Mouse (Mus musculus) spleen, postnatal 4 days (tissue): ENCODE data around the gene Zfand2b.

ENCODE experiments used
- DNase-seq, 2 experiments: peaks; one replicate each; pipeline ENCODE4 v3.0.0; 2022; ENCODE audit warnings: low spot score in 2 of 2

Gene Zfand2b

DNA sequence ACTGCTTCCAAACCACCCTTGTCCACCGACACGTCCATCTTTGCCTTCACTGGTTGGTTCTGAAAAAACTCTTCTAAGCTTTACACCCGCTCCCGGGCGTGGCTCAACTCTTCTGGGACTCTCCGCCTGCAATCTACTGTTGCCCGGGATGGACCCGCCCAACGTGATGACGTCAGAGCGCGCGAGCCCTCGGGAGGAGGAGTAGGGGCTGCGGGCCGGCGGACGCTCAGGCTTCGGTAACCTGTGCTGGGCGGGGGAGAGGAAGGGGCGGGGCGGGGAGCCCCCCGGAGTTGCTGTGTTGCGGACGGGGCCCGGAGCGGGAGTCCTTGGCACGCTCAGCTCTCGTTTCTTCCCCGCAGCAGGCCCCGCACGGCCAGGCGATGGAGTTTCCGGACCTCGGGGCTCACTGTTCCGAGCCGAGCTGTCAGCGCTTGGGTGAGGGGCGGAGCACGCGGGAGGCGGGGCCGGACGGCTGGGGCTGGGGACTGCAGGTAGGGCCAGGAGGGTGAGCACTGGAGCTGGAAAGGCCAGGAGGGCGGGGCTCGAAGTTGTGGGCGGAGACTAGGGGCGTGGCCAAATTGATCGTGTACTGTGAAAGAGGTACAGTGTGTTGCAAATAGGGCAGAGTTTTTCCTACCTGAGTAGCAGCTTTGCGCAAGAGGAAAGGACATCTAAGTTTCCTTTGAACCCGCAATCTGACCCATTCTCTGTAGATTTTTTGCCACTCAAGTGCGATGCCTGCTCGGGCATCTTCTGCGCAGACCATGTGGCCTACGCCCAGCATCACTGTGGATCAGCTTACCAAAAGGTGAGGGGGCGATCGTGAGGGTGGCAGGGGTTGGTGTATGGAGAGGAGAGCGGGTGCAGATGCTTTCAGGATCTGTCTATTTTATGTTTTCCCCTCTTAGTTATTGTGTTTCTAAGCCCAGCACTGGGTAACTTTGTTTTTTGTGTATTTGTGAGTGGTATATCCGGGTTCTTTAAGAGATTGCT is at the start of gene Zfand2b:
TSS of gene Zfand2b (plus strand) at position 175 of the 993 bp plus-strand sequence.
- peak; percentile 98 to 99 for DNase-seq

DNA sequence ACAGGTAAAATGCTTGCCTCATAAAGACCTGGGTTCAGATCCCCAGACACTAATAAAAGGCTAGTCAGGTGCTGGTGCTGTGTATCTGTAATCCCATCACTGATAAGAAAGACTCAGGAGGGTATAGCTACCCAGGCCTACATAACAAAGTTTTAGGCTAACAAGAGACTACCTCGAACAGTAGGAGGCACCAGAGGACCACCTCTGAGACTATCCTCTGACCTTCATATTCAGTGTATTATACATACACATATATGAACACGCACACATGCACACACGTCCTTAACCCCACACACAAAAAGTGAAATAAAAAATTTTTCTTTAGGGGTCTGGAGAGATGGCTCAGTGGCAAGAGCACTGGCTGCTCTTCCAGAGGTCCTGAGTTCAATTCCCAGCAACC is 46.2 kb upstream of the Zfand2b start:
- peak in 1 of 2 experiments; percentile 60 for DNase-seq

DNA sequence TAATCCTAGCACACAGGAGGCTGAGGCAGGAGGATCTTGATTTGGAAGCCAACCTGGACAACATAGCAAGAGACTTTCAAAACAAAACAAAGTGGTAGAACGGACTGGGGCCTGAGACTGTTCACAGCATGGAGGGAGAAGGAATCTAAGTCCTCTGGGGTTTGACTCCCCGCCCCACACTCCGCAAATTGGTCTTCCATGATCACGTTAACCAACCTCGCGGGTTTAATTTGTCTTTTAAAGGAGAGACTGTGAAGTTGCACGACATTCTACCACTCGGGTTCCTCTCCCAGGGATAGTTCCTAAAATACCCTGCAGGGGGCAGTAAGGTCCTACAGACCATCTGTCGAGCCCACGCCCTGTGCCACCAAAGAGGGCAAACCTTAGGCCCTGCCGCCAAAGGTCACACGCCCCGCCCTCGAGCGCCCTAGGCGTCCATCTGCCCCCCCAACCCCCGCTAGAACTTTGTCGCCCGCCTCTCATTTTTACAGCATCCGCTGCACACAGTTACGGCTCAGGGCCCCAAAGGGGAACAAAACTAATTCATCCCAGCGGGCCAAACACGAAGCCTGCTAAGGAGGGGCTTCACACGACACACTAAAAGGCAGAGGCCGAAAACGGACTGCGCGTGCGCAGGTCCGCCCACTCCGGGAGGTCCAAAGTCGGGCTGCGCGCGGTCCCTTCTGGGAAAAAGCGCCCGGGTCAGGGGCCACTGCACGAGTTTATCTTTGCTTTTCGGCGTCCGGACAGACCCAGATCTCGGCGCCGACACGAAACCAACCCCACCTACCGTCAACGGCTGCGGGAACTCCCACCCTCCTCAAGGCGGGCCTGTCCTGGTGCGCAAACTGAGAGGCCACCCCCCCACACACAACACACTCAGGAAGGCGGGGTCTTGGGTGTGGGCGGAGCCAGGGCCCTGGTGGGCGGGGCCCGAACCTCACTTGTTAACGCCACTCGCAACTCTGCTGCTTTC is 43.8 kb upstream of the Zfand2b start, which contains the start of gene Nhej1:
TSS of gene Nhej1 (minus strand) at position 855 of the 976 bp plus-strand sequence.
- peak; percentile 97 to 98 for DNase-seq

DNA sequence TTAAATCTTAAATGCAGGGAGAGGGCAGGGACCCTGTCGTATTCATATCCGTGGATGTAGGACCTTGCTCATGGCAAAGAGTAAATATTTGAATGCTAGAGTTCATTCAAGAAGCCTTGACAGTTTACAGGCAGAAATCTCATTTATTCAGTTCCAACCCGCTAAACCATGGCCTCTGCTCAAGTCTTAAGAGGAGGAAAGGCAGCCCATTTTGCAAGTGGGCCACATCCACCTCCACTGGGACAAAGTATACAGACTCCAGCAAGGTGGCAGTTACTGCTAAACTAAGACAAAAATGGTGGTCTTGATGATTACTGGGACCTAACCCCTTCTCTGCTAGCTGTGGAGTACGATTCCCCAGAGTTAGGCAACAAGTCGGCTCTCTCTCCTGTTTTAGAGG is 43.0 kb upstream of the Zfand2b start:
- peak in 1 of 2 experiments; percentile 58 for DNase-seq

DNA sequence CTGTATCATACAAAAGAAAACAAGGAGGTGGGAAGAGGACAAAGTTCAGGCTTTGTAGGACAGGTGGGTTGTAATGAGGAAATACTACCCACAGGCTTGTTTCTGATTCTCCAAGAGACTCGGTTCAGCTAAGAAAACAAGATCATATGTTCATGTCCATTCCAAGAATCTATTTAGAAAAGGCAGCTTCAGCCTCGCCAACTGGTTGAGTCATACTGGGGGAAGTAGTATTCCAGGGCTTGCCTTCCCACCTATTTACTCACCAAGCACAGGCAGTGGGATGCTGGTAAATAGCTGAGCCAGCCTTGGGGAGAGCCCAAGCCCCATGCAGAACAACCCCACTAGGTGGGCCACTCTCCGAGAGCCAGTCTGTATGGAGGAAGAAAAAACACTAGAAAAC is 39.8 kb upstream of the Zfand2b start:
- DNase-seq = no peak

GRCm38 (mm10) chr1:75133421-75134207 is 34.8 kb upstream of the Zfand2b start, which contains the start of gene Slc23a3:
TSS of gene Slc23a3 (minus strand) at chr1:75133890.
- DNase-seq = no peak

DNA sequence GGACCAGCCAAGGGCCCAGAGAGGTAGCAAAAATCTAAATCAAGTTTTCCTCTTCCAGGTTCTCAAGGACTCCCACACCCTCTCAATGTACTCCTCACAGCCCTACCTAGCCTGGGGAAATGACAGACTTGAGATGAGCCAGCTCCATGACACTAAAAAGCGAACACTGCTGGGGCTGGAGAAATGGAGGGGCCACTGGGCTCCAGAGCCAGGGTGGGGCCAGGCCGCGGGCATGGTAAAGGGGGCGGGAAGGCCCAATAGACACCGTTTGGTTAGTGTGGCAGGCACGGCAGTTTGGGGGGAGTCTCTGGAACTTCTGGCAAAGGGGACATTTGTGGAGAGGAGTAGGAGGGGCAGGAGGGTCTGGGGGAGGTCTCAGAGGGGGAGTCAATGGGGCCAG is 32.2 kb upstream of the Zfand2b start:
- peak in 1 of 2 experiments; percentile 68 for DNase-seq

- DNase-seq = peak; percentile 44 to 72
These were observed 31.7 kb upstream of the Zfand2b start for GRCm38 (mm10) chr1:75136730-75137129.

DNA sequence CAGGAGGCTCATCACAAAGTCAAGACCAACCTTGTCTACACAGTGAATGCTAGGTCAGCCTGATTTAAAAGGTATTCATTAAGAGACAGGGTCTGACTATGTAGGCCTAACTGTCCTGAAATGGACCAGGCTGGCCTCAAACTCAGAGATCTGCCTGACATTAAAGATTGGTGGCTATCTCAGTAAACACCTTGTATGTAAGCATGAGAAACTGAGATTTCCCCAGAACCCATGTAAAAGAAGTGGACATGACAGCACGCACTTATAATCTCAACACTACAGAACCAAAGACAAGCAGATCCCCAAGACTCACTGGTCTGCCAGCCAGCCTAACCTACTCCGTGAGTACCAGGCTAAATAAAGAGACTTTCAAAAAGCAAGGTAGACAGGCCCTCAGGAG is 30.0 kb upstream of the Zfand2b start:
- DNase-seq = no peak

- peak in 1 of 2 experiments; percentile 67 for DNase-seq
These were observed 27.8 kb upstream of the Zfand2b start for GRCm38 (mm10) chr1:75140601-75141190.

GRCm38 (mm10) chr1:75141486-75142190 is 26.8 kb upstream of the Zfand2b start:
- peak; percentile 81 to 90 for DNase-seq

DNA sequence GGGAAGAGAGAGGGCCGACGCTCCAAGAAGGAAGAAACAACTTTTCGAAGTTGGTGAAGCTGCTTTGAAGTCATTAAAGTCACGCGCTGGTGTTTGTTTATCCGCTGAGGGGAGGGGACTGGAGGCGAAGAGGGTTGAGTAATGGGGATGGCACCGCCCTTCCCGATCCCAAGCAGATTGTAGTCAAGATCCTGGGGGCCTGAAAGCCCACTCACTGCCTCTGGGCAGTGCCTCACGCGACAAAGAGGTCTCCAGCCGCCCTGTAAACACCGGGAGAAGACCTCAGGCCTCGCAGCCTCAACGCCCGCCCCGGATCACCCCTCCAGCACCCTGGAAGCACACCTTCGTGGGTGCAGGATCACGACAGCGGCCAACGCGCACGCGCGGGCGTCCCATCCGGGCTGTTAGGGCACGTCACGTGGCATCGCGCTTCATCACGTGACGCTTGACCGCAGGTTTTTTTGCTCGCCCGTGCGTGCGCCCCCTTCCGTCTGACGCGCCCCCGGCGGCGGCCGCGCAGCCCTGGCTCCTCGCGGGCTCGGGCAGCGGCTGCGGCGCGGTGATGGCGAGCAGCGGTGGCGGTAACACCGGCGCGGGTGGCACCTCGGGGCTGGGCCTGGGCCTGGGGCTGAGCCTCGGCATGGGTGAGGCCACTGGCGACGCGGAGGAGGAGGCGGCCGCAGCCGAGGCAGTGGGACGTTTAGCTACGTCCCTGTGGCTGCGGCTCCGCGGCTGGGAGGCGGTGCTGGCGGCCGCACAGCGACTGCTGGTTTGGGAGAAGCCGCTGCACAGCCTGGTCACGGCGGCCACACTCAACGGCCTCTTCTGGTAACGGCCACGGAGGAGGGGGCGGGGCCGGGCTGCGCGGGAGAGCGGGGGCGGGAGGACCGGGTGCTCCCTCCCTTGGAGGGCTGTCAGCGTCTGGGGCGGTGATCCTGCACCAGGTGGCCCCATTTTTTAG is 25.9 kb upstream of the Zfand2b start, which contains the start of the genes Cnppd1 and Retreg2:
TSS of gene Cnppd1 (minus strand) at position 411 of the 961 bp plus-strand sequence.
TSS of gene Retreg2 (plus strand) at position 478 of the 961 bp plus-strand sequence.
- peak; percentile 97 to 99 for DNase-seq

- DNase-seq = peak in 1 of 2 experiments; percentile 61
These were observed 22.9 kb upstream of the Zfand2b start for GRCm38 (mm10) chr1:75145589-75145988.

GRCm38 (mm10) chr1:75147411-75148135 is 20.9 kb upstream of the Zfand2b start:
- DNase-seq = peak in 1 of 2 experiments; percentile 58

- no peak for DNase-seq
These were observed 19.7 kb upstream of the Zfand2b start for GRCm38 (mm10) chr1:75148727-75149126.

DNA sequence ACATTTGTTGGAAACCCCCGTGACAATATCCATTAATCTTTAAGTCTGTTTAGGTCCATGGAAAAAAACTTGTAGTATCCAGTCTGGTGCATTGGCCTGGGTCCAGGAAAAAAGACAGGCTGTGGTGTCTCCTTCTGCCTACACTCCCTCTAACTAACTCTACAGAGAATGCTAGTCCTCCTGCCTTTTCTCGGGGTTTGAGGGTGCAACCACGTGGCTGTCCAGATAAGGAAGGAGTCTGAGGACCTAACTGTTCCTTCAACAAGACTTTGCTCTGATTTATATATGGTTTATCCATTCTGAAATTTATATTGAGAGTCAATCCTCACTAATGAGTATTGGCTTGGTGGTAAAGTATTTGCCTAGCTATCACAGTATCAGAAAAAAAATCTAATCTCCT is 12.6 kb upstream of the Zfand2b start:
- no peak for DNase-seq

GRCm38 (mm10) chr1:75158990-75159389 is 9.5 kb upstream of the Zfand2b start:
- no peak for DNase-seq
